Mouse (Mus musculus): Measurements from ENCODE around the gene Lcn2. TPM values are rescaled to one million over a fixed set of nuclear protein-coding genes. Genes with fewer than 3 reads are reported as not detected.

Gene Lcn2
- polyA plus RNA-seq, 2 experiments from 2014 or later = not detected

GRCm38 (mm10) chr2:32342039-32342438 is 46.0 kb downstream of the Lcn2 start:
- ATAC-seq = no peak

- ATAC-seq = no peak
Observed at GRCm38 (mm10) chr2:32341634-32341939, 46.5 kb downstream of the Lcn2 start.

GRCm38 (mm10) chr2:32340836-32341633 is 47.0 kb downstream of the Lcn2 start:
- no peak for ATAC-seq

- ATAC-seq = no peak
Observed at GRCm38 (mm10) chr2:32339912-32340642, 48.0 kb downstream of the Lcn2 start.

GRCm38 (mm10) chr2:32335888-32336287 is 52.2 kb downstream of the Lcn2 start:
- ATAC-seq = no peak

Other genes starting within 250 kb of the Lcn2 start
- gene Prrc2b, start 237.2 kb downstream of the Lcn2 start, polyA plus RNA-seq (2017; shearing (Covaris generic)) = 10 to 100 TPM; 31.7 to 32.9 TPM
- gene Pomt1, start 151.7 kb downstream of the Lcn2 start, polyA plus RNA-seq (2017; shearing (Covaris generic)) = 1 to 10 TPM; 6.5 to 7.9 TPM
- 10 to 100 TPM; 33.3 to 42.0 TPM for gene Uck1, start 128.1 kb downstream of the Lcn2 start, polyA plus RNA-seq (2017; shearing (Covaris generic))
- gene Golga2, start 100.9 kb downstream of the Lcn2 start, polyA plus RNA-seq (2017; shearing (Covaris generic)) = 10 to 100 TPM; 18.1 to 21.3 TPM
- 100 to 1,000 TPM; 162 to 183 TPM for gene Swi5, start 100.2 kb downstream of the Lcn2 start, polyA plus RNA-seq (2017; shearing (Covaris generic))
- 100 to 1,000 TPM in 1 of 2 experiments, 10 to 100 TPM in 1; 58.7 to 103 TPM for gene Ciz1, start 35.9 kb downstream of the Lcn2 start, polyA plus RNA-seq (2017; shearing (Covaris generic))
- not detected for gene Dnm1, start 34.9 kb downstream of the Lcn2 start, polyA plus RNA-seq (2017; shearing (Covaris generic))
- gene 1110008P14Rik, start 6.3 kb downstream of the Lcn2 start, polyA plus RNA-seq (2017; shearing (Covaris generic)) = 10 to 100 TPM; 46.6 to 52.9 TPM
- gene Ptges2, start 7.6 kb upstream of the Lcn2 start, polyA plus RNA-seq (2017; shearing (Covaris generic)) = under 1 TPM; 0.34 to 0.50 TPM
- gene Naif1, start 62.2 kb upstream of the Lcn2 start, polyA plus RNA-seq (2017; shearing (Covaris generic)) = 1 to 10 TPM; 5.5 to 7.1 TPM
- 1 to 10 TPM; 4.7 to 6.7 TPM for gene Slc25a25, start 63.2 kb upstream of the Lcn2 start, polyA plus RNA-seq (2017; shearing (Covaris generic))
- gene Fam102a, start 147.1 kb upstream of the Lcn2 start, polyA plus RNA-seq (2017; shearing (Covaris generic)) = 10 to 100 TPM; 50.6 to 55.5 TPM
- 100 to 1,000 TPM; 131 to 166 TPM for gene Dpm2, start 182.6 kb upstream of the Lcn2 start, polyA plus RNA-seq (2017; shearing (Covaris generic))
- gene Pip5kl1, start 186.5 kb upstream of the Lcn2 start, polyA plus RNA-seq (2017; shearing (Covaris generic)) = not detected
- not detected for gene 9430097D07Rik, start 187.4 kb upstream of the Lcn2 start, polyA plus RNA-seq (2017; shearing (Covaris generic))
- gene St6galnac4, start 198.8 kb upstream of the Lcn2 start, polyA plus RNA-seq (2017; shearing (Covaris generic)) = 10 to 100 TPM; 25.2 to 38.6 TPM
- gene St6galnac6, start 211.5 kb upstream of the Lcn2 start, polyA plus RNA-seq (2017; shearing (Covaris generic)) = 1 to 10 TPM; 3.1 to 4.7 TPM
- not detected for gene Ak1, start 233.5 kb upstream of the Lcn2 start, polyA plus RNA-seq (2017; shearing (Covaris generic))